Mouse (Mus musculus) Patski (cell line): ENCODE data around the gene Pif1. TPM values are rescaled to one million over a fixed set of nuclear protein-coding genes. Genes with fewer than 3 reads are reported as not detected.
A peak's percentile ranks its signal among the peaks of the same experiment; 100 is the strongest.

Source experiments
- ATAC-seq: fragments of 100-300 bp; one replicate; pipeline ENCODE4 v1.8.0; 2021
- CTCF ChIA-PET: fragments of 350-600 bp; sonication (Branson Sonifier 250); formaldehyde crosslinking; loops from one replicate; lab custom pipeline; 2022; ENCODE audit warnings: inconsistent platforms; lab: Charles Lee
- POLR2A ChIA-PET: fragments of 350-600 bp; sonication (Branson Sonifier 250); formaldehyde crosslinking; loops from one replicate; lab custom pipeline; 2022; ENCODE audit warnings: antibody characterized with exemption, inconsistent platforms; lab: Charles Lee
- DNase-seq: peaks from one replicate; pipeline ENCODE4 v3.0.0-alpha.2; 2011; ENCODE audit warnings: low read depth, low spot score
- H3K27me3 ChIP-seq: fragments of 371-371 bp; one replicate; pipeline ENCODE4 v1.5.1; 2021
- CTCF ChIP-seq: fragments of 100-300 bp; IDR thresholded peaks from one replicate; pipeline ENCODE4 v1.5.1; 2021
- in situ Hi-C: fragments of 300-500 bp; cut with MboI; formaldehyde crosslinking; loops from 3 replicates; pipeline ENCODE4 v1.11.1; 2018; ENCODE audit warnings: low pct_unique_long_range_greater_than_20kb, mixed read lengths
- polyA plus RNA-seq: library from polyadenylated mRNA; unstranded; gene quantifications from one replicate; pipeline ENCODE4 v1.2.3, GENCODE M21; 2021

Gene Pif1
- polyA plus RNA-seq, 1 experiment from 2014 or later, result 7.2 TPM

DNA sequence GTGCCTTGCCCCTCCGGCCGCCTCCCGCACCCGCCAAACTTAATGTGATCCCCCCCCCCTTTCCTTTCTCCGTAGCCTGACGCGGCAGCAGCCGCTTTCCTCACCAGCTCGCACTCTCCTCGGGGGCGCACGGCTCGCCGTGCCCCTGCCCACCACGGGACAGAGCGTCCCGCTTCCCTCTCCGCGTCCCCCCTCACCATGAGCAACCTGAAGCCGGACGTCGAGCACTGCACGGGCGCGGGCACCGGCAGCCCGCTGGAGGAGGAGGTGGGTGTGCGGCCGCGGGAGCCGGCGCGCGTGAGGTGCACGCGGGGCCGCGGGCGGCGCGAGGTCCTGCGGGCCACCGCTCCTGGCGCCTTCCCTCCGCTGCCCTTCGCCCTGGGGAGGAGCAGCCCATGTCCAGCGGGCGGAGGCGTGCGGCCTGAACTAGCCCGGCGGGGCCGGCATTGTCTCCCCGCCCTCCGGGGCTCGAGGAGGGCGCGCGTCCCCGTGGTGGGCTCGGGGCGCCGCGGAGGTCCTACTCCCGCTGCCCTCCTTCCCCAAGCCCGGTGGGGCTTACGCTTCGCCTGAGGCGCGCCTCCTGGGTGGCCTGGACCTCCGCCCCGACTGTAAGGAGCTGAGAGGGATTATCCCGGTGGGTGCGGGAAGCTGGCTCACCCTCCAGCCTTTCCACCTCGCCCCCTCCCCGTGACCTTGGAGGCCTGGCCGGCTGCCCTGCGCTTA lies 43.8 kb downstream of the Pif1 start:
- in situ Hi-C loops, result no loop called here
- POLR2A ChIA-PET, result interaction anchor here (0.5 to 1.7 kb wide), 3 partner anchors 15 to 43 kb away, joined by 3 to 4 read pairs (median 3); no protein-coding TSS in a partner anchor
- DNase-seq (no peak), ATAC-seq (peak; percentile 17)
- no peak for TF ChIP-seq CTCF
- CTCF ChIA-PET, result interaction anchor here (2.2 kb wide), 1 partner anchor 33 kb away, joined by 6 read pairs; no protein-coding TSS in a partner anchor
- H3K27me3 ChIP-seq, result no peaks in the 10 kb centered on the region

DNA sequence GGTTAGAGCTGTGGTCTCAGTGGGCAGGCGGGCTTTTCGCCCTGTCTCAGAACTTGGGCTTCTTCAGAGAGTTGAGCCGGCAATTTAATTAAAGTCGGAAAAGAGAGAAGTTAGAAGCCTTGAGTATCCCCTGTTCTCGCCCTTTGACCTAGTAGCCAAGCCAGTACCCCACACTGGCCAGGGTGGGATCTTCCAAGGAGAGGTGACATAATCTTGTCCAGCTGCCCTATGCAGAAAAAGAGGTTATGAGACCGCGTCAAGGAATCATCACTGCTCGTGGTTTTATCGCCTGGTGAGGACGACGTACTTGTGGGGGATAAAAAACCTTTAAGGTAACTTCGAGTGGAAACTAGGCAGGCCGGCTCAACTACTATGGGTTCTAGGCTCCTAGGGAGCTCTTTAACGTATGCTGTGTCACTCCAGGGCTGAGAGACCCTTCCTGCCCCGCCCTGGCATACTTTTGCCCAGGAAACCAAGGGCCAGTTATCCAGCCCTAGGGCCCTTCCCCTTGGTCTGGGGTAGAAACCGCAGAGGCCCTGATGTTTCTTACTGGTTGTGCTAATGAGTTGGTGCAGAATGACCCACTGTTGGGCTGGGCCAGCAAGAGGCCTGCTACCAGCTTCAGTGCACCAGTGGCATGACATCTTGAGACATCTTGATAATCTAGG lies 44.5 kb downstream of the Pif1 start:
- CTCF ChIA-PET, result interaction anchor here (2.2 kb wide), 1 partner anchor 33 kb away, joined by 6 read pairs; no protein-coding TSS in a partner anchor
- in situ Hi-C loops, result no loop called here
- H3K27me3 ChIP-seq, result no peaks in the 10 kb centered on the region
- no peak for TF ChIP-seq CTCF
- peak; percentile 40 for ATAC-seq
- POLR2A ChIA-PET, result interaction anchor here (0.6 to 1.7 kb wide), 2 partner anchors 14 to 59 kb away, joined by 4 to 9 read pairs; no protein-coding TSS in a partner anchor
- no peak for DNase-seq

- DNase-seq (no peak), ATAC-seq (no peak)
- no peaks in the 10 kb centered on the region for H3K27me3 ChIP-seq
- in situ Hi-C loops, result no loop called here
- ChIA-PET POLR2A (no interaction called here), CTCF (interaction anchor here (1.6 kb wide), 1 partner anchor 30 kb away, joined by 4 read pairs; no protein-coding TSS in a partner anchor)
- no peak for TF ChIP-seq CTCF
These were observed 48.8 kb downstream of the Pif1 start for GRCm38 (mm10) chr9:65635766-65636165.

DNA sequence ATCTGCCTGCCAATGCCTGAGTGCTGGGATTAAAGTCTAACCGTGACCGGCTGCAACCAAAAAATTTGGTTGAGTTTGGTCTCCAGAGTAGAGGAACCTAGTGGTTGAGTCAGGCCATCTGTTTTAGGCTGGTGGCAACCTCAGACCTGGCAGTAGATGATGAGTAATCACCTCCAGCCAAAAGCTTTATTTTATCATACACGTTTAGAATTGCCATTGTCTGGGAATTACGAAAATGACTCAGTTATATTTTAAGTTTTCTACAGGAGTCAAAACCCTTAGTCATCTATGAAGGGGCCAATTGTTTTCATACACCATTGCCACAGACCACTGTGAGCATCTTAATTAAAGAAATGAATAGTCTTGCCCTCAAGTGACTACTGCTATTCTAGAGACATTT lies 50.0 kb downstream of the Pif1 start:
- no peak for TF ChIP-seq CTCF
- in situ Hi-C loops, result no loop called here
- no peaks in the 10 kb centered on the region for H3K27me3 ChIP-seq
- no peak for ATAC-seq
- ChIA-PET POLR2A (no interaction called here), CTCF (interaction anchor here (2.4 kb wide), 1 partner anchor 16 kb away, joined by 5 read pairs; no protein-coding TSS in a partner anchor)
- DNase-seq, result no peak

DNA sequence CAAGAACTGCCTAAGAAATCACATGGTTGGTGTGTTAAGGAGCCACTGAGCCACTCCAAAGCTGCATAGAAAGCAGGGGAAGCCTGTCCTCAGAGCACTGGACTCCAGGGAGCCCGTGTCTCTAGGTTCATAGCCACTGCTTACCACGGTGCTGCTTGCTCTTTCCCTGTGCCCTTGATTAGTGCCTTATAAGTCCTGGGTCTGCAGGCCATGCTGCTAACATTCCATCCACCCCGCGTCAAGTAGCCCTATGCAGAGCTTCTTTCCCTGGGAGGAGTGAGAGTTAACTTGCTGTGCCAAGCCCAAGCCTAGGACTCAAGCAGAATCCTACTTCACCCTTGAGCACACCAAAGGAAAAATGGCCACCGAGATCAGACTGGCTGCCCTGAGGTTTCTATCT lies 52.1 kb downstream of the Pif1 start:
- no peak for TF ChIP-seq CTCF
- CTCF ChIA-PET, result interaction anchor here (1.3 to 2.4 kb wide), 3 partner anchors 18 to 40 kb away, joined by 3 to 9 read pairs (median 5); no protein-coding TSS in a partner anchor
- ATAC-seq, result no peak
- POLR2A ChIA-PET, result no interaction called here
- H3K27me3 ChIP-seq, result no peaks in the 10 kb centered on the region
- in situ Hi-C loops, result no loop called here
- no peak for DNase-seq

DNA sequence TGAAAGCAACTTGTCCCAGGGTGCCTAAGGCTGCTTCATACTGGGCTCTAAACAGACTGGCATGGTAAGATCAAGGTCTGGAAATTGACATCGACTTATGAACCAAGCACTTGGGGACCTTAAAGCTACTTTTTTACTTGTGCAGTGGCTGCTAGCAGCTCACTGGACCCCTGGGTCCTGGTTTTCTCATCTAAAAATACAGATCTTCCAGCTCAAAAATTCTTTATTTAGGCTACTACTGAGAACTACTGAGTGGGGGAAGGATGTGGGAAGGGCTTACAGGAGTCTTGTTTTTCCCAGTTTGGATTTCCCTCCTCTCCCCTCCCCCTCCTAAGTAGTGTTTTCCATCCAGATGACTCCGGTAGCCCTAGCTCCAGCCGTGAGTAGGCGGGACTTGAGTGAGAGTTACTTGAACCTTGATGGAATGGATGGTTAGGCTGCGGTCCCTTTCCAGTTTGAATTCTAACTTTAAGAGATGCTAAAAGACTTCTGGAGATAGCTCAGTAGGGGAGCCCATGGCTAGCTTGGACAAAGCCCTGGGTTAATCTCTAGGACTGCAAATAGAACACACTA lies 54.0 kb downstream of the Pif1 start:
- POLR2A ChIA-PET, result interaction anchor here (1.0 kb wide), 1 partner anchor 9 kb away, joined by 3 read pairs; no protein-coding TSS in a partner anchor
- H3K27me3 ChIP-seq, result no peaks in the 10 kb centered on the region
- CTCF ChIA-PET, result interaction anchor here (1.4 to 2.4 kb wide), 2 partner anchors 24 to 42 kb away, joined by 3 to 9 read pairs; no protein-coding TSS in a partner anchor
- ATAC-seq (no peak), DNase-seq (no peak)
- in situ Hi-C loops, result no loop called here
- no peak for TF ChIP-seq CTCF

GRCm38 (mm10) chr9:65641446-65642052 lies 54.6 kb downstream of the Pif1 start:
- ATAC-seq (no peak), DNase-seq (no peak)
- CTCF ChIA-PET, result interaction anchor here (1.4 kb wide), 1 partner anchor 43 kb away, joined by 3 read pairs; no protein-coding TSS in a partner anchor
- TF ChIP-seq CTCF, result no peak
- H3K27me3 ChIP-seq, result no peaks in the 10 kb centered on the region
- POLR2A ChIA-PET, result interaction anchor here (1.0 kb wide), 1 partner anchor 8 kb away, joined by 3 read pairs; no protein-coding TSS in a partner anchor
- in situ Hi-C loops, result no loop called here

GRCm38 (mm10) chr9:65642546-65642945 lies 55.6 kb downstream of the Pif1 start:
- ATAC-seq, result no peak
- CTCF ChIA-PET, result no interaction called here

GRCm38 (mm10) chr9:65644960-65645359 lies 58.0 kb downstream of the Pif1 start:
- no peak for ATAC-seq
- CTCF ChIA-PET, result interaction anchor here (1.3 kb wide), 1 partner anchor 39 kb away, joined by 3 read pairs; no protein-coding TSS in a partner anchor
- in situ Hi-C loops, result no loop called here
- H3K27me3 ChIP-seq, result no peaks in the 10 kb centered on the region
- DNase-seq, result no peak
- TF ChIP-seq CTCF, result no peak
- POLR2A ChIA-PET, result interaction anchor here (1.3 kb wide), 1 partner anchor 14 kb away, joined by 4 read pairs; no protein-coding TSS in a partner anchor

More at GRCm38 (mm10) chr9:65642546-65642945, 55.6 kb downstream of the Pif1 start:
- POLR2A ChIA-PET, result no interaction called here
- TF ChIP-seq CTCF, result no peak
- H3K27me3 ChIP-seq, result no peaks in the 10 kb centered on the region
- DNase-seq, result no peak
- in situ Hi-C loops, result no loop called here

Other genes starting within 250 kb of the Pif1 start
- gene Pdcd7, start 241.1 kb upstream of the Pif1 start, polyA plus RNA-seq, result 16.7 TPM
- gene Ubap1l, start 226.1 kb upstream of the Pif1 start, polyA plus RNA-seq, result 0.19 TPM
- gene Kbtbd13, start 195.5 kb upstream of the Pif1 start, polyA plus RNA-seq, result 0.01 TPM
- gene Rasl12, start 188.7 kb upstream of the Pif1 start, polyA plus RNA-seq, result 52.0 TPM
- 0.26 TPM for gene Slc51b, start 164.2 kb upstream of the Pif1 start, polyA plus RNA-seq
- 21.3 TPM for gene Mtfmt, start 151.4 kb upstream of the Pif1 start, polyA plus RNA-seq
- 112 TPM for gene Spg21, start 126.2 kb upstream of the Pif1 start, polyA plus RNA-seq
- not detected for gene Ankdd1a, start 67.0 kb upstream of the Pif1 start, polyA plus RNA-seq
- gene Plekho2, start 7.1 kb upstream of the Pif1 start, polyA plus RNA-seq, result 11.9 TPM
- 53.9 TPM for gene Rbpms2, start 42.5 kb downstream of the Pif1 start, polyA plus RNA-seq
- gene Oaz2, start 80.8 kb downstream of the Pif1 start, polyA plus RNA-seq, result 197 TPM
- 25.7 TPM for gene Zfp609, start 240.4 kb downstream of the Pif1 start, polyA plus RNA-seq